Mouse (Mus musculus): ENCODE results near the gene Unk.
A peak's percentile ranks its signal among the peaks of the same experiment; 100 is the strongest.

Gene Unk

GRCm38 (mm10) chr11:116030088-116030897 lies at the start of gene Unk:
Unk (plus strand) TSS chr11:116030322.
- peak; percentile 98 to 99 for DNase-seq (ENCODE audit: inconsistent age in 2 of 2, low spot score in 1 of 2)

GRCm38 (mm10) chr11:115982472-115982871 lies 47.6 kb upstream of the Unk start:
- DNase-seq (ENCODE audit: inconsistent age in 2 of 2, low spot score in 1 of 2) = no peak

GRCm38 (mm10) chr11:115983291-115983690 lies 46.8 kb upstream of the Unk start:
- no peak for DNase-seq (ENCODE audit: inconsistent age in 2 of 2, low spot score in 1 of 2)

GRCm38 (mm10) chr11:115989686-115990085 lies 40.4 kb upstream of the Unk start:
- no peak for DNase-seq (ENCODE audit: inconsistent age in 2 of 2, low spot score in 1 of 2)

- no peak for DNase-seq (ENCODE audit: inconsistent age in 2 of 2, low spot score in 1 of 2)
Measured at GRCm38 (mm10) chr11:115992098-115992497, 38.0 kb upstream of the Unk start.

GRCm38 (mm10) chr11:115995256-115995655 lies 34.9 kb upstream of the Unk start:
- DNase-seq (ENCODE audit: inconsistent age in 2 of 2, low spot score in 1 of 2) = peak; percentile 53 to 72

GRCm38 (mm10) chr11:115997047-115997446 lies 33.1 kb upstream of the Unk start:
- DNase-seq (ENCODE audit: inconsistent age in 2 of 2, low spot score in 1 of 2) = no peak

- no peak for DNase-seq (ENCODE audit: inconsistent age in 2 of 2, low spot score in 1 of 2)
Measured at GRCm38 (mm10) chr11:115997662-115998061, 32.5 kb upstream of the Unk start.

GRCm38 (mm10) chr11:115999027-115999426 lies 31.1 kb upstream of the Unk start:
- no peak for DNase-seq (ENCODE audit: inconsistent age in 2 of 2, low spot score in 1 of 2)

- peak; percentile 71 to 90 for DNase-seq (ENCODE audit: inconsistent age in 2 of 2, low spot score in 1 of 2)
Measured at GRCm38 (mm10) chr11:115999538-116000143, 30.5 kb upstream of the Unk start.

- no peak for DNase-seq (ENCODE audit: inconsistent age in 2 of 2, low spot score in 1 of 2)
Measured at GRCm38 (mm10) chr11:116000607-116001006, 29.5 kb upstream of the Unk start.

- DNase-seq (ENCODE audit: inconsistent age in 2 of 2, low spot score in 1 of 2) = no peak
Measured at GRCm38 (mm10) chr11:116001725-116002124, 28.4 kb upstream of the Unk start.

- no peak for DNase-seq (ENCODE audit: inconsistent age in 2 of 2, low spot score in 1 of 2)
Measured at GRCm38 (mm10) chr11:116002894-116003293, 27.2 kb upstream of the Unk start.

- DNase-seq (ENCODE audit: inconsistent age in 2 of 2, low spot score in 1 of 2) = no peak
Measured at GRCm38 (mm10) chr11:116004186-116004823, 25.8 kb upstream of the Unk start.

- peak; percentile 86 to 92 for DNase-seq (ENCODE audit: inconsistent age in 2 of 2, low spot score in 1 of 2)
Measured at GRCm38 (mm10) chr11:116004840-116005700, 25.1 kb upstream of the Unk start.

GRCm38 (mm10) chr11:116005701-116006419 lies 24.3 kb upstream of the Unk start:
- DNase-seq (ENCODE audit: inconsistent age in 2 of 2, low spot score in 1 of 2) = peak in 1 of 2 experiments; percentile 47

GRCm38 (mm10) chr11:116007095-116007850 lies 22.8 kb upstream of the Unk start:
- DNase-seq (ENCODE audit: inconsistent age in 2 of 2, low spot score in 1 of 2) = peak; percentile 20 to 21

- no peak for DNase-seq (ENCODE audit: inconsistent age in 2 of 2, low spot score in 1 of 2)
Measured at GRCm38 (mm10) chr11:116008411-116008810, 21.7 kb upstream of the Unk start.

GRCm38 (mm10) chr11:116008832-116009375 lies 21.2 kb upstream of the Unk start:
- DNase-seq (ENCODE audit: inconsistent age in 2 of 2, low spot score in 1 of 2) = no peak

All from adrenal gland, adult (tissue).